Mouse (Mus musculus) ES-E14 (cell line): ENCODE data around the gene Lrrc23. TPM values are rescaled to one million over a fixed set of nuclear protein-coding genes. Genes with fewer than 3 reads are reported as not detected.

ENCODE experiments used
- DNase-seq: peaks from one replicate; pipeline ENCODE4 v3.0.0-alpha.2; 2013; ENCODE audit warnings: low read depth, low spot score
- H3K27ac ChIP-seq: 2 replicates; pipeline ENCODE4 v1.5.1; 2012; ENCODE audit warnings: low read depth, mild to moderate bottlenecking, low read length, moderate library complexity, mixed read lengths; ENCODE audit not compliant: poor library complexity, insufficient read depth, severe bottlenecking
- H3K36me3 ChIP-seq: 2 replicates; pipeline ENCODE4 v1.6.1; 2012; ENCODE audit warnings: mild to moderate bottlenecking, low read length, moderate library complexity, mixed read lengths; ENCODE audit not compliant: control insufficient read depth, poor library complexity, insufficient read depth, severe bottlenecking
- H3K4me1 ChIP-seq, 2 experiments: fragments of 150-350 bp in 1 of 2; sonication (generic) in 1 of 2; 2 replicates each; pipeline ENCODE4 v1.6.1; 2012; ENCODE audit warnings: low read length in 2 of 2, mild to moderate bottlenecking in 1 of 2, mixed read lengths in 1 of 2; ENCODE audit not compliant: control insufficient read depth in 2 of 2, insufficient read depth in 2 of 2, poor library complexity in 1 of 2
- H3K4me3 ChIP-seq, 2 experiments: fragments of 150-350 bp in 1 of 2; sonication (generic) in 1 of 2; 2 replicates each; pipeline ENCODE4 v1.5.1; 2012; ENCODE audit warnings: low read length in 2 of 2, low read depth in 1 of 2, mild to moderate bottlenecking in 1 of 2, mixed read lengths in 1 of 2; ENCODE audit not compliant: insufficient read depth in 1 of 2, poor library complexity in 1 of 2, severe bottlenecking in 1 of 2
- H3K9ac ChIP-seq: 2 replicates; pipeline ENCODE4 v1.6.1; 2012; ENCODE audit warnings: low read depth, mild to moderate bottlenecking, low read length, mixed read lengths; ENCODE audit not compliant: poor library complexity, insufficient read depth, severe bottlenecking
- H3K9me3 ChIP-seq: fragments of 150-350 bp; sonication (generic); 2 replicates; pipeline ENCODE4 v1.6.1; 2012; ENCODE audit warnings: low read depth, mild to moderate bottlenecking, low read length; ENCODE audit not compliant: control insufficient read depth, insufficient read depth
- CHD2 ChIP-seq: IDR thresholded peaks from 2 replicates; pipeline ENCODE4 v1.6.1; 2014; ENCODE audit warnings: mild to moderate bottlenecking, low read depth, low read length, inconsistent platforms
- HCFC1 ChIP-seq: IDR thresholded peaks from 2 replicates; pipeline ENCODE4 v1.6.1; 2012; ENCODE audit warnings: low read length, inconsistent platforms, borderline replicate concordance; ENCODE audit not compliant: insufficient read depth
- MAFK ChIP-seq: IDR thresholded peaks from 2 replicates; pipeline ENCODE4 v1.6.1; 2014; ENCODE audit warnings: mild to moderate bottlenecking, low read depth, low read length, inconsistent platforms; ENCODE audit not compliant: insufficient read depth
- ZC3H11A ChIP-seq: IDR thresholded peaks from 2 replicates; pipeline ENCODE4 v1.6.1; 2012; ENCODE audit warnings: low read depth, mild to moderate bottlenecking, inconsistent platforms, low read length, borderline replicate concordance
- ZNF384 ChIP-seq: IDR thresholded peaks from 2 replicates; pipeline ENCODE4 v1.6.1; 2012; ENCODE audit warnings: low read depth, low read length, inconsistent platforms
- in situ Hi-C, 2 experiments: fragments of 600-800 bp; cut with MboI; formaldehyde crosslinking; loops; one replicate each; pipeline ENCODE4 v1.15.1; 2025; ENCODE audit warnings: low sequenced_read_pairs in 2 of 2, inconsistent platforms in 1 of 2; ENCODE audit not compliant: unreplicated experiment in 2 of 2
- total RNA-seq: library from RNA; depleted of rRNA; stranded (reverse); fragments of 300-350 nt; gene quantifications from 2 replicates; pipeline ENCODE4 v1.2.3, GENCODE M21; 2012

The Lrrc23 gene
- total RNA-seq, 1 experiment = not detected

- no peak overlapping the region for H3K9ac ChIP-seq
- TF ChIP-seq ZC3H11A (no peak), CHD2 (no peak), MAFK (no peak), HCFC1 (no peak)
- H3K36me3 ChIP-seq = peaks cover 60% of the 10 kb centered on the region
- no peak for DNase-seq
- H3K27ac ChIP-seq = no peak overlapping the region
- peaks cover 0 to 17% of the 10 kb centered on the region in 2 experiments; a peak in 1 of 4 replicates for H3K4me1 ChIP-seq
- H3K4me3 ChIP-seq = no peak overlapping the region
- no peaks in the 10 kb centered on the region for H3K9me3 ChIP-seq
- in situ Hi-C loops = no loop called here
Measured at GRCm38 (mm10) chr6:124814858-124815774, 35.6 kb upstream of the Lrrc23 start.

- Histone ChIP-seq H3K9me3 (no peaks in the 10 kb centered on the region), H3K9ac (no peak overlapping the region), H3K27ac (no peak overlapping the region), H3K36me3 (peaks cover 54% of the 10 kb centered on the region), H3K4me3 (peak overlapping the region in 1 of 2 experiments; percentile 83; a peak in 2 of 4 replicates), H3K4me1 (peaks cover 0 to 20% of the 10 kb centered on the region in 2 experiments; a peak in 1 of 4 replicates)
- TF ChIP-seq ZC3H11A (no peak), ZNF384 (no peak), CHD2 (no peak), MAFK (no peak), HCFC1 (no peak)
- in situ Hi-C loops = no loop called here
- DNase-seq = no peak
Measured at GRCm38 (mm10) chr6:124814448-124814847, 34.9 kb upstream of the Lrrc23 start.

- Histone ChIP-seq H3K36me3 (peaks cover 54% of the 10 kb centered on the region), H3K9ac (peak within 1 kb of the TSS; percentile 88), H3K9me3 (no peaks in the 10 kb centered on the region), H3K4me3 (peak within 1 kb of the TSS; percentile 83 to 85), H3K4me1 (peaks cover 0 to 20% of the 10 kb centered on the region in 2 experiments; a peak in 1 of 4 replicates), H3K27ac (peak within 1 kb of the TSS; percentile 54; the same call in 1 of the 2 replicates)
- TF ChIP-seq MAFK (no peak), ZNF384 (no peak), HCFC1 (no peak), CHD2 (no peak), ZC3H11A (no peak)
- in situ Hi-C loops = no loop called here
- DNase-seq = peak; percentile 85
Measured at GRCm38 (mm10) chr6:124813933-124814332, 34.4 kb upstream of the Lrrc23 start, which contains the start of gene Tpi1. Gene Tpi1 (minus strand): TSS chr6:124814296.

- Histone ChIP-seq H3K36me3 (peaks cover 52% of the 10 kb centered on the region), H3K4me3 (peak overlapping the region; percentile 83 to 85)
Measured at GRCm38 (mm10) chr6:124813496-124813895, 34.0 kb upstream of the Lrrc23 start.

More at GRCm38 (mm10) chr6:124813496-124813895, 34.0 kb upstream of the Lrrc23 start:
- in situ Hi-C loops = no loop called here
- peak overlapping the region; percentile 88 for H3K9ac ChIP-seq
- no peak for TF ChIP-seq CHD2
- TF ChIP-seq MAFK = no peak
- no peak for TF ChIP-seq ZC3H11A
- TF ChIP-seq HCFC1 = no peak
- TF ChIP-seq ZNF384 = no peak
- peak overlapping the region; percentile 54; the same call in 1 of the 2 replicates for H3K27ac ChIP-seq
- H3K4me1 ChIP-seq = peaks cover 0 to 20% of the 10 kb centered on the region in 2 experiments; a peak in 1 of 4 replicates
- no peaks in the 10 kb centered on the region for H3K9me3 ChIP-seq
- DNase-seq = no peak
